Mouse (Mus musculus) myocyte (in vitro differentiated cells): ENCODE data around the gene Lpcat1.

ENCODE experiments used
- MYOD1 ChIP-seq, 3 experiments: IDR thresholded peaks; one replicate each; pipeline ENCODE4 v1.6.1; 2011; ENCODE audit warnings: control low read depth in 2 of 3, low read depth in 2 of 3, mild to moderate bottlenecking in 2 of 3, moderate library complexity in 1 of 3; ENCODE audit not compliant: insufficient read length in 2 of 3, control insufficient read depth in 1 of 3
- POLR2A ChIP-seq: IDR thresholded peaks from one replicate; pipeline ENCODE4 v1.6.1; 2011; ENCODE audit warnings: low read depth, mild to moderate bottlenecking, control low read depth, moderate library complexity; ENCODE audit not compliant: insufficient read length
- REST ChIP-seq: IDR thresholded peaks from one replicate; pipeline ENCODE4 v1.6.1; 2011; ENCODE audit warnings: mild to moderate bottlenecking, control low read depth, moderate library complexity; ENCODE audit not compliant: insufficient read depth, insufficient read length
- TCF12 ChIP-seq: IDR thresholded peaks from one replicate; pipeline ENCODE4 v1.6.1; 2011; ENCODE audit warnings: mild to moderate bottlenecking, control low read depth; ENCODE audit not compliant: poor library complexity, insufficient read depth, severe bottlenecking
- USF1 ChIP-seq: IDR thresholded peaks from one replicate; pipeline ENCODE4 v1.6.1; 2011; ENCODE audit warnings: low read depth, mild to moderate bottlenecking, control low read depth, moderate library complexity

- TF ChIP-seq POLR2A (no peak), TCF12 (no peak), MYOD1 (IDR thresholded peaks at IDR 0.05; ENCODE audit: control insufficient read depth in 1 of 3, insufficient read length in 2 of 3, low read depth in 2 of 3) (no peak), REST (no peak), USF1 (no peak)
Measured at GRCm38 (mm10) chr13:73536824-73537223, 69.8 kb downstream of the Lpcat1 start.
